28 mouse cellular contexts compared by ENCODE assay signal in the genomic region with DNA sequence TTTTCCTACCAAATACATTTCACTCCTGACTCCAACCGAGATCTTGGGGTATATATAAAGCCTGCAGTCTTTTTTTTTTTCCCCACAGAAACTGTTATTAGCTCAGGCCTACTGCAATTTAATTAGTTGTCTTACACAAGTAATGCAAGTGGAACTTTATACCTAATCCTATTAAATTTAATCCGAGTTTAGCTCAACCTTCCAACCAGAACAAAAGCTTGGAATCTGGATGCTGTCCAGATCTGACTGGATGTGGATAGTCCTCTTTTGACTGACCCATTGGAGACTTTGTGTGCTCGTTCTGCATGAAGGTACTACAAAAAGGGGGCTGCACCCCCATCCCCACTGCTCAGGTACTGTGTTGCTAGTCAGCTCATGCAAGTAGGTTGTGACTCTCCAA.
DNase-seq lines count a peak whose midpoint lies in the region; ATAC-seq and TF ChIP-seq lines count a peak whose summit lies in the region.
"Had no signal": no experiment of that assay in that cellular context is flagged by ENCODE, and none has a peak within 500 bp of the region (broad histone marks: within the 10 kb centered on the region; RNA-seq: fewer than 3 reads in every experiment).

No protein-coding gene starts in this region.

- DNase-seq in heart, adult 11 months, result peak; percentile 64
- DNase-seq in kidney, postnatal 0 days (ENCODE audit: low spot score), result peak; percentile 27
- no peak for DNase-seq in kidney, adult 11 months
- DNase-seq in midbrain, embryonic 11.5 days (ENCODE audit: low spot score, missing footprints), result peak; percentile 79
- DNase-seq in midbrain, embryonic 10.5 days (ENCODE audit: low spot score), result no peak
- DNase-seq in retina, postnatal 1 day, result peak; percentile 78
- DNase-seq: adrenal gland, postnatal 25 days; cerebellum, adult 18-20 months; cerebellum, postnatal 10 days; gastrocnemius, adult 2 months; gastrocnemius, postnatal 36 days; heart, postnatal 14 days; liver, postnatal 0 days; lung, postnatal 36 days; right cerebral cortex, postnatal 14 days; thymus, postnatal 4 days had no signal

- 78% methylated on average over 3 of the region's 3 CpGs for WGBS in heart, embryonic 11.5 days (ENCODE audit: insufficient replicate concordance)
- WGBS in kidney, postnatal 0 days, result 49% methylated on average over 3 of the region's 3 CpGs
- 19% methylated on average over 3 of the region's 3 CpGs for WGBS in midbrain, embryonic 11.5 days
- 33% methylated on average over 3 of the region's 3 CpGs for WGBS in midbrain, embryonic 10.5 days

- H3K36me3 ChIP-seq in heart, embryonic 11.5 days (ENCODE audit: control insufficient read depth, insufficient read depth, low read length), result no peaks in the 10 kb centered on the region
- H3K36me3 ChIP-seq in kidney, postnatal 0 days (ENCODE audit: insufficient read depth, low read length), result 0 out of 2 replicates have a peak, but pooled peaks cover 2% of the 10 kb centered on the region
- H3K36me3 ChIP-seq in midbrain, embryonic 11.5 days (ENCODE audit: control insufficient read depth, insufficient read depth, low read length), result no peaks in the 10 kb centered on the region
- H3K36me3 ChIP-seq in midbrain, embryonic 10.5 days, result peaks cover 9% of the 10 kb centered on the region; the same call in 1 of the 2 replicates
- H3K36me3 ChIP-seq: hindbrain, embryonic 15.5 days had no signal

- H3K9me3 ChIP-seq in heart, embryonic 11.5 days (replicated peaks; ENCODE audit: control insufficient read depth, low read length), result no peaks in the 10 kb centered on the region
- no peaks in the 10 kb centered on the region for H3K9me3 ChIP-seq in kidney, postnatal 0 days (replicated peaks; ENCODE audit: low read length)
- H3K9me3 ChIP-seq in midbrain, embryonic 11.5 days (ENCODE audit: control insufficient read depth, low read length), result no peaks in the 10 kb centered on the region
- no peaks in the 10 kb centered on the region for H3K9me3 ChIP-seq in midbrain, embryonic 10.5 days (replicated peaks)
- H3K9me3 ChIP-seq: hindbrain, embryonic 15.5 days; limb, embryonic 13.5 days; liver, embryonic 12.5 days; megakaryocyte, embryonic 14.5 days had no signal

- H3K4me1 ChIP-seq in heart, embryonic 11.5 days (ENCODE audit: control insufficient read depth, insufficient read depth, low read length), result peaks cover 23% of the 10 kb centered on the region
- H3K4me1 ChIP-seq in kidney, postnatal 0 days (replicated peaks; ENCODE audit: insufficient read depth, low read length), result no peaks in the 10 kb centered on the region
- peaks cover 6% of the 10 kb centered on the region for H3K4me1 ChIP-seq in midbrain, embryonic 11.5 days (ENCODE audit: control insufficient read depth, insufficient read depth, low read length)
- H3K4me1 ChIP-seq in midbrain, embryonic 10.5 days, result peaks cover 31% of the 10 kb centered on the region

- no peak for ATAC-seq in heart, embryonic 11.5 days (replicated peaks; ENCODE audit: insufficient number of reproducible peaks, low FRiP score, low TSS enrichment)
- no peak for ATAC-seq in kidney, postnatal 0 days (replicated peaks; ENCODE audit: low FRiP score, low read depth)
- no peak for ATAC-seq in midbrain, embryonic 11.5 days (ENCODE audit: low FRiP score)
- ATAC-seq in erythroblast, adult 5-6 weeks (replicated peaks; ENCODE audit: low FRiP score, poor library complexity, severe bottlenecking), result no peak
- ATAC-seq: forebrain, embryonic 16.5 days; intestine, embryonic 16.5 days; liver, embryonic 12.5 days; liver, postnatal 0 days; midbrain, embryonic 16.5 days had no signal

- H3K4me2 ChIP-seq in heart, embryonic 11.5 days, result no peak overlapping the region
- H3K4me2 ChIP-seq in kidney, postnatal 0 days (ENCODE audit: low read length), result no peak overlapping the region
- no peak overlapping the region for H3K4me2 ChIP-seq in midbrain, embryonic 11.5 days
- H3K4me2 ChIP-seq: hindbrain, embryonic 15.5 days; limb, embryonic 13.5 days; liver, embryonic 12.5 days had no signal

- H3K27ac ChIP-seq in heart, embryonic 11.5 days (ENCODE audit: low read depth, low read length), result no peak overlapping the region
- no peak overlapping the region for H3K27ac ChIP-seq in kidney, postnatal 0 days
- H3K27ac ChIP-seq in midbrain, embryonic 11.5 days (ENCODE audit: low read depth, low read length), result no peak overlapping the region
- no peak overlapping the region for H3K27ac ChIP-seq in midbrain, embryonic 10.5 days (replicated peaks)
- H3K27ac ChIP-seq: gastrocnemius, adult 2 months; hindbrain, embryonic 10.5 days; hindbrain, embryonic 15.5 days; layer of hippocampus, adult 2 months; left cerebral cortex, adult 2 months; limb, embryonic 13.5 days; liver, embryonic 12.5 days had no signal

- no peak for TF ChIP-seq CTCF in kidney, postnatal 0 days (IDR thresholded peaks at IDR 0.05; ENCODE audit: low read depth)

- H3K4me3 ChIP-seq in heart, embryonic 11.5 days (ENCODE audit: low read depth, low read length), result no peak overlapping the region
- H3K4me3 ChIP-seq in kidney, postnatal 0 days (replicated peaks; ENCODE audit: low read depth, low read length), result no peak overlapping the region
- no peak overlapping the region for H3K4me3 ChIP-seq in midbrain, embryonic 11.5 days (ENCODE audit: low read depth, low read length)
- no peak overlapping the region for H3K4me3 ChIP-seq in midbrain, embryonic 10.5 days
- H3K4me3 ChIP-seq: gastrocnemius, adult 2 months; hindbrain, embryonic 10.5 days; hindbrain, embryonic 15.5 days; layer of hippocampus, adult 2 months; left cerebral cortex, adult 2 months; limb, embryonic 13.5 days; liver, embryonic 12.5 days; megakaryocyte, embryonic 14.5 days had no signal

- no peak overlapping the region for H3K9ac ChIP-seq in heart, embryonic 11.5 days (ENCODE audit: low read depth, low read length)
- H3K9ac ChIP-seq in kidney, postnatal 0 days (ENCODE audit: low read depth, low read length), result no peak overlapping the region
- H3K9ac ChIP-seq in midbrain, embryonic 11.5 days (ENCODE audit: low read length), result no peak overlapping the region
- H3K9ac ChIP-seq: hindbrain, embryonic 15.5 days; limb, embryonic 13.5 days; liver, embryonic 12.5 days; liver, postnatal 0 days had no signal

- H3K27me3 ChIP-seq in heart, embryonic 11.5 days (ENCODE audit: control insufficient read depth, insufficient read depth, low read length), result no peaks in the 10 kb centered on the region
- H3K27me3 ChIP-seq in kidney, postnatal 0 days (ENCODE audit: insufficient read depth, low read length), result no peaks in the 10 kb centered on the region
- H3K27me3 ChIP-seq in midbrain, embryonic 11.5 days (ENCODE audit: control insufficient read depth, insufficient read depth, low read length), result no peaks in the 10 kb centered on the region
- H3K27me3 ChIP-seq in midbrain, embryonic 10.5 days (ENCODE audit: low read depth, poor library complexity, severe bottlenecking), result no peaks in the 10 kb centered on the region
- H3K27me3 ChIP-seq: hindbrain, embryonic 15.5 days; limb, embryonic 13.5 days; liver, embryonic 12.5 days; megakaryocyte, embryonic 14.5 days had no signal

Comparison
In these comparisons a context has a peak if more than half of its experiments do, and no peak if none do; other contexts are left out.
1. DNase-seq: peak in heart, adult 11 months (single experiment), kidney, postnatal 0 days (single experiment), midbrain, embryonic 11.5 days (single experiment) and retina, postnatal 1 day (single experiment); none in kidney, adult 11 months (single experiment) and midbrain, embryonic 10.5 days (single experiment).